ENCODE assay signal across 9 mouse cellular contexts in the genomic region with DNA sequence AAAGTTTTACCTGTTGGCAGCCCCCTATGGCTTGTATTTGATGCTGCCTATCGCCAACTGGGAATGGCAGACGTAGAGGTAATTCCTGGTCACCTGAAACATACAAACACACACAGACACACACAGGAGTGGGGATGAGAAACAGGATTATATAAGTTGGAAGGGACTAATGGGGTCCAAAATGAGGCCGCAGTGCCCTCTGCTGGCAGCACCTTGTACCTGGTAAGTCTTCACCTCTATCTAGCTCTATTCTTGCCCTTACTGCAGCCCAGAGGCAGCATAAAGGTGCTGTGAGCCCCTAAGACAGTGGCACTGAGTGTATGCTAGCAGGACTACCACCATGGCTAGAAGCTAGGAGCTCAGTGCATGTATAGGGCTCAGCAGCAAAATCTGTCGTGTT. TPM values are rescaled to one million over a fixed set of nuclear protein-coding genes. Genes with fewer than 3 reads are reported as not detected.
DNase-seq lines count a peak whose midpoint lies in the region; ATAC-seq and TF ChIP-seq lines count a peak whose summit lies in the region.
"Had no signal": no experiment of that assay in that cellular context is flagged by ENCODE, and none has a peak within 500 bp of the region (broad histone marks: within the 10 kb centered on the region; RNA-seq: fewer than 3 reads in every experiment).

No protein-coding gene starts in this region.

- peak; percentile 68 for TF ChIP-seq CTCF in liver, postnatal 0 days (IDR thresholded peaks at IDR 0.05; ENCODE audit: low read depth)

- no peaks in the 10 kb centered on the region for H3K36me3 ChIP-seq in liver, postnatal 0 days (replicated peaks; ENCODE audit: insufficient read depth, low read length)
- H3K36me3 ChIP-seq: neural tube, embryonic 12.5 days had no signal

- H3K4me1 ChIP-seq in liver, postnatal 0 days (ENCODE audit: insufficient read depth): no peaks in the 10 kb centered on the region
- H3K4me1 ChIP-seq: neural tube, embryonic 12.5 days had no signal

- H3K4me2 ChIP-seq in liver, postnatal 0 days (ENCODE audit: low read depth, low read length): no peak overlapping the region
- H3K4me2 ChIP-seq: neural tube, embryonic 12.5 days had no signal

- no peak overlapping the region for H3K4me3 ChIP-seq in liver, postnatal 0 days (ENCODE audit: low read depth, low read length)
- H3K4me3 ChIP-seq: neural tube, embryonic 12.5 days had no signal

- peak; percentile 74 for ATAC-seq in frontal cortex, adult (ENCODE audit: low TSS enrichment)
- ATAC-seq in liver, postnatal 0 days: no peak
- ATAC-seq in activated CD4-positive, CD25-positive, alpha-beta regulatory T cell, adult 4 months: no peak

- no peak overlapping the region for H3K27ac ChIP-seq in liver, postnatal 0 days (ENCODE audit: low read depth)
- H3K27ac ChIP-seq: neural tube, embryonic 12.5 days had no signal

- H3K27me3 ChIP-seq in liver, postnatal 0 days (ENCODE audit: insufficient read depth, low read length): no peaks in the 10 kb centered on the region
- H3K27me3 ChIP-seq: neural tube, embryonic 12.5 days had no signal

- H3K9me3 ChIP-seq in liver, postnatal 0 days (ENCODE audit: low read length): no peaks in the 10 kb centered on the region
- H3K9me3 ChIP-seq: neural tube, embryonic 12.5 days had no signal

- no peak for TF ChIP-seq EP300 in liver, postnatal 0 days (IDR thresholded peaks at IDR 0.05; ENCODE audit: low read depth)

- WGBS in liver, postnatal 0 days (ENCODE audit: insufficient replicate concordance): 47% methylated on average over 4 of the region's 4 CpGs

- H3K9ac ChIP-seq in liver, postnatal 0 days (replicated peaks): no peak overlapping the region
- H3K9ac ChIP-seq: neural tube, embryonic 12.5 days had no signal

- DNase-seq in urinary bladder, postnatal 14 days (ENCODE audit: low spot score): peak; percentile 29
- no peak for DNase-seq in urinary bladder, adult 2 months (ENCODE audit: low spot score)
- DNase-seq in cerebellum, adult 11-12 months: peak; percentile 41
- DNase-seq in kidney, adult 9 months: peak; percentile 54
- peak; percentile 46 for DNase-seq in liver, postnatal 0 days
- peak; percentile 20 for DNase-seq in retina, postnatal 7 days (ENCODE audit: low read depth, low spot score)

RNA-seq across cellular contexts. Expression of gene Gm4779, which starts 2.7 kb away (rescaled TPM):
- 0.28 TPM in 2 replicates for polyA plus RNA-seq in urinary bladder, adult 2 months (2012; rRNA removed)
- 0.14 and 0.16 TPM in 2 replicates for polyA plus RNA-seq in liver, postnatal 0 days (2015; fragmentation: Nextera tagmentation; extraction: Ambion mirVana)
- not detected for polyA plus RNA-seq in activated CD4-positive, CD25-positive, alpha-beta regulatory T cell, adult 4 months (2017; shearing (Covaris generic))

RNA-seq across cellular contexts. Expression of gene 8030474K03Rik, which starts 2.9 kb away (rescaled TPM):
- polyA plus RNA-seq in urinary bladder, adult 2 months (2012; rRNA removed): 0.10 and 0.12 TPM in 2 replicates
- polyA plus RNA-seq in liver, postnatal 0 days (2015; fragmentation: Nextera tagmentation; extraction: Ambion mirVana): 0.07 and 0.12 TPM in 2 replicates
- not detected for polyA plus RNA-seq in activated CD4-positive, CD25-positive, alpha-beta regulatory T cell, adult 4 months (2017; shearing (Covaris generic))
- polyA plus RNA-seq: neural tube, embryonic 12.5 days had no signal

RNA-seq across cellular contexts. Expression of gene Cxcr3, which starts 57.5 kb away (rescaled TPM):
- 2.3 and 2.4 TPM in 2 replicates for polyA plus RNA-seq in urinary bladder, adult 2 months (2012; rRNA removed)
- polyA plus RNA-seq in liver, postnatal 0 days (2015; fragmentation: Nextera tagmentation; extraction: Ambion mirVana): 0.81 and 1.0 TPM in 2 replicates
- 100 to 1,000 TPM; 250 to 251 TPM for polyA plus RNA-seq in activated CD4-positive, CD25-positive, alpha-beta regulatory T cell, adult 4 months (2017; shearing (Covaris generic))

RNA-seq across cellular contexts. Expression of gene Nhsl2, which starts 57.6 kb away (rescaled TPM):
- polyA plus RNA-seq in urinary bladder, adult 2 months (2012; rRNA removed): 6.4 and 8.8 TPM in 2 replicates
- polyA plus RNA-seq in liver, postnatal 0 days (2015; fragmentation: Nextera tagmentation; extraction: Ambion mirVana): 1.1 and 1.3 TPM in 2 replicates
- polyA plus RNA-seq in activated CD4-positive, CD25-positive, alpha-beta regulatory T cell, adult 4 months (2017; shearing (Covaris generic)): 1 to 10 TPM; 1.6 to 3.3 TPM

Comparison
In these comparisons a context has a peak if more than half of its experiments do, and no peak if none do; other contexts are left out.
1. RNA of gene Cxcr3, which starts 57.5 kb away (polyA plus RNA-seq): 250 to 251 TPM in activated CD4-positive, CD25-positive, alpha-beta regulatory T cell, adult 4 months; 2.3 to 2.4 TPM in urinary bladder, adult 2 months and 0.81 to 1.0 TPM in liver, postnatal 0 days; every median in the first group is over 10 times any median in the second.